ENCODE assay signal across 19 mouse cellular contexts in the genomic region with DNA sequence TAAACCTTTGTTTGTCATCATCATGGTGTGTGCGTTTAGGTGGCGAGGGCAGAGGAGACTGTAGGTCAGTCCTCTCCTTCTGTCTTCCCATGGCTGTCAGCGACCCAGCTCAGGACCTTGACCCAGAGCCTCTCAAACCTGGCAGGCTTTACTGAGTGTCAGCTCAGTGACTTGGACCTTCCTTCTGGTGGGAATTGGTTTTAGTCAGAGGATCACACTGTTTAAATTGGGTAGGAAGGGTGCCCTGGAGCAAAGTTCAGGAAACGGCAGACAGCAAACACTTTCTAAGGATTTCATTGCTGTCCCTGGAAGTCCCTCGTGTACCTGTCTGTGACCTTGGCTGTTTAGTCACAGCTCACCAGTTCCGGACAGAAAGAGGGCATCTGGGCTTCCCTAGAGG. TPM values are rescaled to one million over a fixed set of nuclear protein-coding genes. Genes with fewer than 3 reads are reported as not detected.
DNase-seq lines count a peak whose midpoint lies in the region; ATAC-seq and TF ChIP-seq lines count a peak whose summit lies in the region.
"Had no signal": no experiment of that assay in that cellular context is flagged by ENCODE, and none has a peak within 500 bp of the region (broad histone marks: within the 10 kb centered on the region; RNA-seq: fewer than 3 reads in every experiment).

No protein-coding gene starts in this region.

- DNase-seq in heart, adult 11 months: peak; percentile 72
- peak; percentile 81 for DNase-seq in kidney, adult 2 months
- no peak for DNase-seq in kidney, postnatal 10 days
- no peak for DNase-seq in liver, embryonic 11.5 days (ENCODE audit: low spot score)
- DNase-seq in kidney, postnatal 25 days: peak; percentile 30 to 56
- no peak for DNase-seq in right cerebral cortex, adult 18-20 months
- DNase-seq: adrenal gland, postnatal 14 days; cerebellum, adult 18-20 months; cerebellum, adult 9-11 months; cerebellum, postnatal 36 days; forebrain, postnatal 0 days; gastrocnemius, postnatal 14 days; heart, postnatal 14 days had no signal

- 79% methylated on average over 6 of the region's 6 CpGs for WGBS in heart, embryonic 11.5 days (ENCODE audit: insufficient replicate concordance)
- 45% methylated on average over 6 of the region's 6 CpGs for WGBS in kidney, adult 2 months
- 64% methylated on average over 6 of the region's 6 CpGs for WGBS in liver, embryonic 16.5 days (ENCODE audit: insufficient replicate concordance)
- 80% methylated on average over 6 of the region's 6 CpGs for WGBS in liver, embryonic 11.5 days

- no peaks in the 10 kb centered on the region for H3K27me3 ChIP-seq in heart, embryonic 11.5 days (ENCODE audit: control insufficient read depth, insufficient read depth, low read length)
- H3K27me3 ChIP-seq in kidney, adult 2 months (replicated peaks; ENCODE audit: control insufficient read depth, insufficient read depth, low read length): no peaks in the 10 kb centered on the region
- H3K27me3 ChIP-seq in liver, embryonic 16.5 days (ENCODE audit: control insufficient read depth, insufficient read depth, low read depth, low read length): no peaks in the 10 kb centered on the region; the same call in 1 of the 2 replicates
- no peaks in the 10 kb centered on the region for H3K27me3 ChIP-seq in liver, embryonic 11.5 days (replicated peaks; ENCODE audit: control insufficient read depth, insufficient read depth, low read length)
- H3K27me3 ChIP-seq: forebrain, embryonic 13.5 days; heart, embryonic 15.5 days; hindbrain, embryonic 13.5 days had no signal

- no peak overlapping the region for H3K4me2 ChIP-seq in heart, embryonic 11.5 days
- H3K4me2 ChIP-seq in liver, embryonic 16.5 days (ENCODE audit: low read depth, low read length): no peak overlapping the region
- H3K4me2 ChIP-seq in liver, embryonic 11.5 days: no peak overlapping the region
- H3K4me2 ChIP-seq: forebrain, embryonic 13.5 days; heart, embryonic 15.5 days; hindbrain, embryonic 13.5 days had no signal

- no peak overlapping the region for H3K27ac ChIP-seq in heart, embryonic 11.5 days (ENCODE audit: low read depth, low read length)
- H3K27ac ChIP-seq in kidney, adult 2 months (ENCODE audit: insufficient read depth, low read depth, low read length): no peak overlapping the region
- H3K27ac ChIP-seq in liver, embryonic 16.5 days (ENCODE audit: low read length): no peak overlapping the region
- H3K27ac ChIP-seq in liver, embryonic 11.5 days (ENCODE audit: low read depth, low read length): no peak overlapping the region
- H3K27ac ChIP-seq: embryonic facial prominence, embryonic 10.5 days; forebrain, embryonic 13.5 days; heart, embryonic 15.5 days; hindbrain, embryonic 13.5 days had no signal

- ATAC-seq in heart, embryonic 11.5 days (replicated peaks; ENCODE audit: insufficient number of reproducible peaks, low FRiP score, low TSS enrichment): no peak
- ATAC-seq in liver, embryonic 16.5 days (ENCODE audit: low read depth): peak; percentile 7; the same call in 1 of the 2 replicates
- no peak for ATAC-seq in liver, embryonic 11.5 days (replicated peaks; ENCODE audit: low FRiP score)
- ATAC-seq: forebrain, embryonic 13.5 days; forebrain, postnatal 0 days had no signal

- no peak overlapping the region for H3K4me3 ChIP-seq in heart, embryonic 11.5 days (ENCODE audit: low read depth, low read length)
- H3K4me3 ChIP-seq in kidney, adult 2 months (ENCODE audit: insufficient read depth, low read depth, low read length): no peak overlapping the region
- H3K4me3 ChIP-seq in liver, embryonic 16.5 days (ENCODE audit: low read depth, low read length): no peak overlapping the region
- no peak overlapping the region for H3K4me3 ChIP-seq in liver, embryonic 11.5 days (ENCODE audit: low read depth, low read length)
- H3K4me3 ChIP-seq: embryonic facial prominence, embryonic 10.5 days; forebrain, embryonic 13.5 days; heart, embryonic 15.5 days; hindbrain, embryonic 13.5 days had no signal

- H3K4me1 ChIP-seq in heart, embryonic 11.5 days (ENCODE audit: control insufficient read depth, insufficient read depth, low read length): peaks cover 4% of the 10 kb centered on the region
- 0 out of 2 replicates have a peak, but pooled peaks cover 4% of the 10 kb centered on the region for H3K4me1 ChIP-seq in kidney, adult 2 months (ENCODE audit: control insufficient read depth, insufficient read depth, low read length)
- H3K4me1 ChIP-seq in liver, embryonic 16.5 days (ENCODE audit: control insufficient read depth, low read depth, low read length): no peaks in the 10 kb centered on the region; the same call in 1 of the 2 replicates
- peaks cover 4% of the 10 kb centered on the region for H3K4me1 ChIP-seq in liver, embryonic 11.5 days (replicated peaks; ENCODE audit: control insufficient read depth, insufficient read depth, low read length)
- H3K4me1 ChIP-seq: embryonic facial prominence, embryonic 10.5 days had no signal

- TF ChIP-seq CTCF in kidney, adult 2 months (conservative IDR thresholded peaks at IDR 0.05; ENCODE audit: insufficient read depth, insufficient read length, low read depth, low read length): no peak

- no peak for TF ChIP-seq POLR2A in kidney, adult 2 months (IDR thresholded peaks at IDR 0.05; ENCODE audit: low read depth, low read length)

- H3K9ac ChIP-seq in heart, embryonic 11.5 days (ENCODE audit: low read depth, low read length): no peak overlapping the region
- no peak overlapping the region for H3K9ac ChIP-seq in liver, embryonic 16.5 days (ENCODE audit: low read depth, low read length)
- H3K9ac ChIP-seq in liver, embryonic 11.5 days (ENCODE audit: low read depth, low read length): no peak overlapping the region
- H3K9ac ChIP-seq: forebrain, embryonic 13.5 days; forebrain, postnatal 0 days; heart, embryonic 15.5 days; hindbrain, embryonic 13.5 days had no signal

- H3K9me3 ChIP-seq in heart, embryonic 11.5 days (replicated peaks; ENCODE audit: control insufficient read depth, low read length): no peaks in the 10 kb centered on the region
- no peaks in the 10 kb centered on the region for H3K9me3 ChIP-seq in liver, embryonic 16.5 days (replicated peaks; ENCODE audit: control insufficient read depth, low read length)
- H3K9me3 ChIP-seq in liver, embryonic 11.5 days (ENCODE audit: control insufficient read depth, low read length): no peaks in the 10 kb centered on the region
- H3K9me3 ChIP-seq: embryonic facial prominence, embryonic 10.5 days; forebrain, embryonic 13.5 days; heart, embryonic 15.5 days; hindbrain, embryonic 13.5 days had no signal

- H3K36me3 ChIP-seq in heart, embryonic 11.5 days (ENCODE audit: control insufficient read depth, insufficient read depth, low read length): peaks cover 3% of the 10 kb centered on the region; the same call in 1 of the 2 replicates
- no peaks in the 10 kb centered on the region for H3K36me3 ChIP-seq in kidney, adult 2 months (ENCODE audit: control insufficient read depth, insufficient read depth, low read length)
- H3K36me3 ChIP-seq in liver, embryonic 16.5 days (ENCODE audit: control insufficient read depth, insufficient read depth): no peaks in the 10 kb centered on the region
- peaks cover 2% of the 10 kb centered on the region; the same call in 1 of the 2 replicates for H3K36me3 ChIP-seq in liver, embryonic 11.5 days (ENCODE audit: control insufficient read depth, insufficient read depth, low read length)
- H3K36me3 ChIP-seq: heart, embryonic 15.5 days had no signal

RNA-seq across cellular contexts. Expression of a gene that starts 55.2 kb away (rescaled TPM):
- 26.6 and 29.5 TPM in 2 replicates for polyA plus RNA-seq in heart, embryonic 11.5 days (2014; fragmentation: Nextera tagmentation; extraction: Ambion mirVana)
- polyA plus RNA-seq in kidney, adult 2 months (2012; rRNA removed): 20.5 and 22.9 TPM in 2 replicates
- polyA plus RNA-seq in liver, embryonic 16.5 days (2015; fragmentation: Nextera tagmentation; extraction: Ambion mirVana): 54.1 and 54.7 TPM in 2 replicates
- polyA plus RNA-seq in liver, embryonic 11.5 days (2014; fragmentation: Nextera tagmentation; extraction: Ambion mirVana): 24.0 and 24.5 TPM in 2 replicates

RNA-seq across cellular contexts. Expression of a gene that starts 55.5 kb away (rescaled TPM):
- 54.5 and 54.7 TPM in 2 replicates for polyA plus RNA-seq in heart, embryonic 11.5 days (2014; fragmentation: Nextera tagmentation; extraction: Ambion mirVana)
- polyA plus RNA-seq in kidney, adult 2 months (2012; rRNA removed): 29.5 and 31.1 TPM in 2 replicates
- 31.5 and 34.6 TPM in 2 replicates for polyA plus RNA-seq in liver, embryonic 16.5 days (2015; fragmentation: Nextera tagmentation; extraction: Ambion mirVana)
- polyA plus RNA-seq in liver, embryonic 11.5 days (2014; fragmentation: Nextera tagmentation; extraction: Ambion mirVana): 56.4 and 57.7 TPM in 2 replicates

Comparison
In these comparisons a context has a peak if more than half of its experiments do, and no peak if none do; other contexts are left out.
1. DNase-seq: peak in heart, adult 11 months (single experiment), kidney, adult 2 months (single experiment) and kidney, postnatal 25 days (2 of 2); none in kidney, postnatal 10 days (single experiment), liver, embryonic 11.5 days (single experiment) and right cerebral cortex, adult 18-20 months (single experiment).